Mouse (Mus musculus): ENCODE data around the gene Catspere2. TPM values are rescaled to one million over a fixed set of nuclear protein-coding genes. Genes with fewer than 3 reads are reported as not detected.
A peak's percentile ranks its signal among the peaks of the same experiment; 100 is the strongest.
"Not testable (repeated sequence)": the region's sequence is repeated elsewhere in the genome, so short reads cannot be mapped to it uniquely, and the experiment has no call there.

Gene Catspere2
- total RNA-seq (2021) = 1 to 10 TPM; 8.0 to 8.1 TPM
- long read RNA-seq, experiment 1, partial matches to known transcripts = 0 of 7 reads
- long read RNA-seq, experiment 1, other reads (novel, unspliced or antisense) = 7 of 7 reads
- long read RNA-seq, experiment 2, partial matches to known transcripts = 0 of 4 reads
- long read RNA-seq, experiment 2, other reads (novel, unspliced or antisense) = 4 of 4 reads

GRCm38 (mm10) chr1:177983024-177983450, at the start of gene Catspere2:
Gene Catspere2 (plus strand): TSS chr1:177983423.
- peak; percentile 90 to 95 for DNase-seq (ENCODE audit: low spot score in 2 of 2)

GRCm38 (mm10) chr1:177940422-177940977, 42.7 kb upstream of the Catspere2 start:
- not testable (repeated sequence) for DNase-seq (ENCODE audit: low spot score in 2 of 2)

- DNase-seq (ENCODE audit: low spot score in 2 of 2) = no peak
These were observed 1.9 kb upstream of the Catspere2 start for GRCm38 (mm10) chr1:177981276-177981675.

- not testable (repeated sequence) for DNase-seq (ENCODE audit: low spot score in 2 of 2)
These were observed 359 bp downstream of the Catspere2 start for GRCm38 (mm10) chr1:177983582-177983981.

GRCm38 (mm10) chr1:177984206-177984605, 983 bp downstream of the Catspere2 start:
- no peak for DNase-seq (ENCODE audit: low spot score in 2 of 2)

- not testable (repeated sequence) for DNase-seq (ENCODE audit: low spot score in 2 of 2)
These were observed 4.3 kb downstream of the Catspere2 start for GRCm38 (mm10) chr1:177987476-177987875.

- DNase-seq (ENCODE audit: low spot score in 2 of 2) = not testable (repeated sequence)
These were observed 89.6 kb downstream of the Catspere2 start for GRCm38 (mm10) chr1:178072798-178073197.

GRCm38 (mm10) chr1:178097865-178098264, 114.6 kb downstream of the Catspere2 start:
- not testable (repeated sequence) for DNase-seq (ENCODE audit: low spot score in 2 of 2)

GRCm38 (mm10) chr1:178108514-178108913, 125.3 kb downstream of the Catspere2 start:
- not testable (repeated sequence) for DNase-seq (ENCODE audit: low spot score in 2 of 2)

GRCm38 (mm10) chr1:178122236-178122635, 139.0 kb downstream of the Catspere2 start:
- DNase-seq (ENCODE audit: low spot score in 2 of 2) = not testable (repeated sequence)

- DNase-seq (ENCODE audit: low spot score in 2 of 2) = no peak
These were observed 151.1 kb downstream of the Catspere2 start for GRCm38 (mm10) chr1:178134288-178134687.

GRCm38 (mm10) chr1:178146513-178146912, 163.3 kb downstream of the Catspere2 start:
- DNase-seq (ENCODE audit: low spot score in 2 of 2) = peak in 1 of 2 experiments; percentile 12

- not testable (repeated sequence) for DNase-seq (ENCODE audit: low spot score in 2 of 2)
These were observed 163.7 kb downstream of the Catspere2 start for GRCm38 (mm10) chr1:178146915-178147314.

GRCm38 (mm10) chr1:178182251-178182650, 199.0 kb downstream of the Catspere2 start:
- no peak for DNase-seq (ENCODE audit: low spot score in 2 of 2)

- DNase-seq (ENCODE audit: low spot score in 2 of 2) = no peak
These were observed 202.4 kb downstream of the Catspere2 start for GRCm38 (mm10) chr1:178185591-178185990.

- DNase-seq (ENCODE audit: low spot score in 2 of 2) = peak; percentile 84 to 92
These were observed 204.1 kb downstream of the Catspere2 start, which contains the start of gene Desi2 for GRCm38 (mm10) chr1:178187216-178187791. Gene Desi2 (plus strand): TSS chr1:178187417.

- not testable (repeated sequence) for DNase-seq (ENCODE audit: low spot score in 2 of 2)
These were observed 204.6 kb downstream of the Catspere2 start for GRCm38 (mm10) chr1:178187810-178188209.

- no peak for DNase-seq (ENCODE audit: low spot score in 2 of 2)
These were observed 205.2 kb downstream of the Catspere2 start for GRCm38 (mm10) chr1:178188386-178188785.

- no peak for DNase-seq (ENCODE audit: low spot score in 2 of 2)
These were observed 222.6 kb downstream of the Catspere2 start for GRCm38 (mm10) chr1:178205701-178206325.

- not testable (repeated sequence) for DNase-seq (ENCODE audit: low spot score in 2 of 2)
These were observed 224.6 kb downstream of the Catspere2 start for GRCm38 (mm10) chr1:178207856-178208255.

GRCm38 (mm10) chr1:178209966-178210365, 226.7 kb downstream of the Catspere2 start:
- DNase-seq (ENCODE audit: low spot score in 2 of 2) = no peak

GRCm38 (mm10) chr1:178217157-178217556, 233.9 kb downstream of the Catspere2 start:
- DNase-seq (ENCODE audit: low spot score in 2 of 2) = no peak
